Mouse (Mus musculus) yolk sac, embryonic 10.5 days (tissue): ENCODE results near the gene E2f8.

ENCODE experiments used
- DNase-seq: peaks from one replicate; pipeline ENCODE4 v3.0.0-alpha.2; 2017; ENCODE audit warnings: low spot score

Gene E2f8

DNA sequence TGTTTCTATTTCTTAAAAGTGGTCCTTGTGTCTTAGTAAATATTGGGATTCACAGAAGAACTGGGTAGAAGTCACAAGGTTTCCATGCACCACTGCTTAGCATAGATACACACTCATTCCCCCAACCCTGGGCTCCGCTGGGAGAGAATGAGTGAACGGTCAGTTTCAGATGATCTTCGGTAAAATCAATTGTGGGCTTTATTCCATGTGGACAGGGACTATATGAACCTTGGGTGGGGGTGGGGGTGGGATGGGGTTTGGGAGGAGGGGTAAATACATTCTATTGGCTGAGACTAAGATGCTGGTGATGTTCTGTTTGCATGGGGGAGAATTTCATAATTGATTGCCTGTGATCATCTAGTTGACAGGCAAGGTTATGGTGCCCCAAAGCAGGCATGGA, 25.9 kb downstream of the E2f8 start:
- DNase-seq, result no peak

DNA sequence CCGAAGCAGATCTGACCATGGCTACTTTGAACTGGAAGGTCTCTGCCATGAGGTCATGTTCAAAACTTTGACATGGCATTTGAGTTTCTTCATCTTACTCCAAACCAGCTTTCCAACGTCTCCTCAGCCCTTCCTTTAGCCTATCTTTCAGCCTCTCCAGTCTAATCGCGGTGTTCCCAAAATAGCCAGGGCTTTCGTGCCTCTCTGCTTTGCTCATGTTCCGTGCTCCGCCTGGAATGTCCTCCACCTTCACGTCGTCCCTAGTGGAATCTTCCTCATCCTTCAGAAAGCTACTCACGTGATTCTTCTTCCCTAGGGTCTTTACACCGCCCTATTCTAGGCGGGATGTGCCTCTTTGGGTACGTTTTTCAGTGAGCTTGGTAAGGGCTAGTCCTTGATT, 27.9 kb downstream of the E2f8 start:
- no peak for DNase-seq

DNA sequence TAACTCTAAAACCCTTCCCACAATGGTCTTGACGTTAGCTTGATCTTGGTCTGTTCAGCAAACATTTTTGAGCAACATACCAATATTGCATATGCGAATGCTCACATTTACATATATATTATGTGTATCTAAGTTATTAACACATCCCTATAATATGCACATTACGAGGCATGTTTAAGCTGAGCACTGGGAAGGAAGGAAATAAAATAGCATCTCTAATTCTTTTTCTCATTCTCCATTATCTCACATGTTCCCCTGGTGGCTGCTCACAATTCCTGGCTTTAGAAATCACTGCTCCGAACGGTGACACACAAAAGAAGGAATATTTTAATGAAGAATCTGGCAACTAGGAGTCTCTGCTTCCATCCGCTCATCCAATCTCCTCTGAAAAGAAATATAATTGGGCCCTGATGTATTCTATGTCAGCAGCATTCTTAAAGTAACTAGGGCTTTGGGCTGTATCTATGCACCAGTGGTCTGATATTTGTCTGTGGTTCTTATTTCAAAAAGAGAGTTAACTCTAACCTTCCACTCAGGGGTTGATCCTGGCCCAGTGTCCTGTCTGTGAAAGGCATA, 29.8 kb downstream of the E2f8 start:
- no peak for DNase-seq

GRCm38 (mm10) chr7:48847820-48848650, 33.4 kb downstream of the E2f8 start, which contains the start of gene Csrp3:
Gene Csrp3, minus strand, starts transcription at chr7:48848033.
- no peak for DNase-seq

DNA sequence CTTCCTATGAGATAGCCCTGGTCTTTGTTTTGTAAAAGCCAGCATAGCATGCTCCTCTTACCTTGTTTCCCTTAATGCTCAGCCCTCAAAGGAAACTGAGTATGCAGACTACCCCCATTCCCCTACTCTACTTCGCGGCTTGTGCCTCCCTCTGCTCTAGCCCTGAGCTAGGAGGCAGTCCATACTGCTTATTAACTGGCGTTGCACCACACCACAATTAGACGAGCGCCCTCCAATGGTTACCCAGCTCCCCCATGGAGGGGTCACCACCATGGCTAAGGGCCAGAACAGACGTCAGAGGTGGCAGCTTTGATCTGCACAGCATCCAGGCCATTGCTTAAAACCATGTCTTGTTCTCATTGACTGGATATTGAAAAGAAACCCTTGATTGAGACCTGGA, 34.6 kb downstream of the E2f8 start:
- DNase-seq, result no peak

- DNase-seq, result peak; percentile 22
Measured at GRCm38 (mm10) chr7:48845213-48845973, 36.0 kb downstream of the E2f8 start.

DNA sequence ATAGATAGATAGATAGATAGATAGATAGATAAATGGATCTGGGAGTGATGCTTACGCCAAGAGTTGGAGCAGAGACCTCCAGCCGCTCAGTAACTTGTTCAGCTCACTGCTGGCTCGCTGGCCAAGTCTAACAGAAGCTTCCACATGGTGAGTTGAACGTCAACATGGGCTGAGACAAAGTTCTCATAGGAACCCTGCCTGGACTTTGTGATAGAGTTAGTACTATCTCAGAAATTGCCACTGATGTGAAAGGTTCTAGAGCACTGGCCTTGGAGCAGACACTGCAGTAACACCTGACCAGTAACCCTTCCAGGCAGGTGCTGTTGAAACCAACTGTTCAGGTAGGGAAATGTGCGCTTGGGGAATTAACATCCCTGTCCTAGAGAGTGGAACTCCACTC, 37.9 kb downstream of the E2f8 start:
- DNase-seq, result no peak

DNA sequence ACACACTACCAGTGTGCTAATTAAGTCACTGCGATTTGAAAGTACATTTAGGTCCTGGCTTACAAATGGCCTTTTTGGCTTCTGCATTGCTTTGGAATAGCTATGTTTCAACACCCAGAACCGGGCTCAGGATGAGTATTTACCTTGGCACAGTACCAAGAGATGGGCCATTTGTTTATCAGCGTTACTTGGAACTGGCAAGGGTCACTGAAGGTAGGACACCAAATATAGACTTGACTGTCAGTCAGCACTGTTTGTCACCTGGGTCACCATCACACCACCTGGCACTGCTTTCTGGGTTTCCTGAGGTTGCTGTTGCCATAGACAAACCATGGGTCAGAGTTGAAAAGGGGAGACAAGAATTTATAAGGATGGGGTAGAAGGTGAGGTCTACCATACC, 39.0 kb downstream of the E2f8 start:
- no peak for DNase-seq

DNA sequence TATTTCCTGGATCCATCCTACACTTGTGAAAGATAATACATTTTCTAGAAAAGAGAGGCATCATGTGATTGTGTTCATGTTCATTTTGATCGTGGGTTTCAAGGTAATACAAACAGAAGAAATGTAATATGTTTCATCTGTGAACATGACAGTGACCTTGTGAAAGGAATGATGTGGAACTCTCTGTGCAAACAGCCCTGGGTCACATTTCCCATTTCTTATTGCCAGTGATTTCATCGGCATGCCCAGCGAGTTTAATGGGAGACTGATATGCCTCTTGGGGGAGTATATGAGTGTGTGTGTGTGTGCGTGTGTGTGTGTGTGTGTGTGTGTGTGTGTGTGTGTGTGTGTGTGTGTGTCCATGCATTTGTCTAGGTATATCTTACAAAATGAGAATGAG, 39.9 kb downstream of the E2f8 start:
- no peak for DNase-seq

GRCm38 (mm10) chr7:48840545-48840944, 40.9 kb downstream of the E2f8 start:
- DNase-seq, result no peak

GRCm38 (mm10) chr7:48838434-48838833, 43.0 kb downstream of the E2f8 start:
- no peak for DNase-seq

- no peak for DNase-seq
Measured at GRCm38 (mm10) chr7:48836949-48837348, 44.4 kb downstream of the E2f8 start.

- no peak for DNase-seq
Measured at GRCm38 (mm10) chr7:48834989-48835626, 46.3 kb downstream of the E2f8 start.

GRCm38 (mm10) chr7:48834371-48834970, 46.9 kb downstream of the E2f8 start:
- DNase-seq, result no peak

DNA sequence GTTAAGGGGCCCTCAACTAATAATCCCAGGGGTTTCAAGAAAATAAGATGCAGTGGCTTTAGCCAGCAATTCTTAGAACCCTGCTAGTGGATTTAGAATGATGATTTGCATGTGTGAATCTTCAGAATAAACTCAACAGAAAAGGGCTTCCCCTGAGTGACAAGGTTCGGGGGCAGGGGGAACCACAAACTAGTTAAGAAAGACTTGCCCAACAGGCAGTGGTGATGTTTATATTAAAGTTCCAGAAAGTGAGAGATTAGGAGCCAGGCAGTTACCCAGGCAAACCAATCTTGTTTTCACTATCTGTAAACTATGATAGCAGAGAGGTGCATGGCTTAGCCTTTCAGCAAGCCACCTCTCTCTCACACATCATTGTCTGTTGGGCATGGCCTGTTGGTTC, 48.7 kb downstream of the E2f8 start:
- no peak for DNase-seq

GRCm38 (mm10) chr7:48830395-48830794, 51.0 kb downstream of the E2f8 start:
- no peak for DNase-seq

GRCm38 (mm10) chr7:48829177-48829910, 52.1 kb downstream of the E2f8 start:
- DNase-seq, result no peak

DNA sequence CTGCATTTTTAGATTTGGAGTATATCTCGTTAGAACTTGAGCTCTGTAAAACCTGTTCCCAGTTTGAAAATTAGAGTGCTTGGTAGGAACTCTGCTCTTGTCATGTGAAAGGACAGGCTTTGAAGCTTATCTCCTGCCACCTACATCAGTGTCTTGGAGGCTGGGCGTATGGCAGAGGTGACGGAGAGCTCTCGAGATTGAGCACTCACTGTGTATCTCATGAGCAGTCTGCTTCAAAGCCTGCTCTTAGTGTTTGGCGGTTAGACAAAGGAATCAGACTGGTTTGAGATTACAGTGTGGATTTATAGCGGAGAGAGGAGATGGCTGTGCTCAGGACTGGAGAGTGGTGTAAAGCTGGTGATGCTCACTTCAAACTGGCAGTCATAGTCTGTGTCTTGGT, 56.2 kb downstream of the E2f8 start:
- no peak for DNase-seq

DNA sequence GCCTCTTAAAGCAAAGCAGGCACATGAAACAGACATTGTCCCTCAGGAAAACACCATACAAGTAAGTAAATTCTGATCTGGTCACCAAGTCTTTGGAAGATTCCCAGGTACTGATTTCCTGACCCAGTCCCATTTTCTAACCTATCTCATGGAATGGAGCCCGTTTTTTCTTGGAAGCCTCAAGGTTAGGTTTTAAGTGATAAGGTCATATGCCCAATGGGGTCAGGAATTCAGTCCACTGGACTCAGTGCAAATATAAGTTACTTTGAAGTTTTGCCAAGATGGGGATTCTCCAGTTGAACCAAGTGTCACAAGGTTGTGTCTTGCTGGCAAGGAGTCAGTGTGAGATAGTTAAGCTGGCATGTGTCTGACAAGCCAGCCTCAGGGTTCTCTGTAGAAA, 56.7 kb downstream of the E2f8 start:
- no peak for DNase-seq

- DNase-seq, result no peak
Measured at GRCm38 (mm10) chr7:48823621-48824020, 57.8 kb downstream of the E2f8 start.

- DNase-seq, result no peak
Measured at GRCm38 (mm10) chr7:48821654-48822053, 59.7 kb downstream of the E2f8 start.
